Mouse (Mus musculus) spleen, postnatal 0 days (tissue): ENCODE measurements around the gene Pick1. TPM values are rescaled to one million over a fixed set of nuclear protein-coding genes. Genes with fewer than 3 reads are reported as not detected.

ENCODE experiments used
- polyA plus RNA-seq: library from polyadenylated mRNA; unstranded; fragments of >200 nt; fragmentation: Nextera tagmentation; extraction: Ambion mirVana; gene quantifications from 2 replicates; pipeline ENCODE4 v1.2.1, GENCODE M21; 2015

Gene Pick1
- 9.3 and 9.6 TPM in 2 replicates for polyA plus RNA-seq

DNA sequence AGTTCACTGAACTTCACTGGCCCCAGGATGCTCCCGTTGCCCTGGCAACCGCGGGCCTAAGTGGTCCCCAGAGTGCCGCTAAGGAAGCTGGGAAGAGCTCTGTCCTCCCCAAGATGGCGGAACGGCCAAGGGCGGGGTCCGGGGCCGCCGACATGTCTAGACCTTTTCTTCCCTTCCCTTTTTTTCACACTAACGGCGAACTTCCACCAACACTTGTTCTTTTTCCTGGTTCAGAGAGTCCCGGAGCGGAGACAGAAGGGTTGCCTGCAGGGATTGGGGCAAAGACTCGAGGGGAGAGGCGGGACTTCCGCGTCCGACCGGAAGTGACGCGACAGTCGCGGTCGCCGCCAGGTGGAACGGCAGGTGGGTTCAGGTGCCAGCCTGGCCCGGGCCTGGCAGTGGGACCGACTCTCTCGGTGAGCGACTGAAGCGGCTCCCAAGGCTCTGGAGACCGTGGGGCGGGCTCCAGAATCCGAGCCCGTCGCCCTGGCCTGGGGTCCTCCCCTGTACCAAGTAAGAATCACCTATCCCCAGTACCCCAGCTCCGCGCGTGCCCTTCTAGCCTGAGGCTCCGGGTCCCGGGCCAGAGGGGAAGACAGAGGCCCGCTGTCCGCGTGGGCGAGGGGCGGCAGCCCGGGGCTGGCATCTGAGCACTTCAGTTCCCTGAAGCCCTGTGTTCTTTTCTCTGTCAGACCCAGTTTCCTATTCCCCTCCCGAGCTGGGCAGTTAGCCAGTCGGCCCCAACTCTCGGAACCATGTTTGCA, at the start of gene Pick1, which contains the start of gene Gm49486:
Gene Pick1, plus strand, starts transcription at position 116 of the 764 bp plus-strand sequence.
Gene Gm49486, plus strand, starts transcription at position 334 of the 764 bp plus-strand sequence.

DNA sequence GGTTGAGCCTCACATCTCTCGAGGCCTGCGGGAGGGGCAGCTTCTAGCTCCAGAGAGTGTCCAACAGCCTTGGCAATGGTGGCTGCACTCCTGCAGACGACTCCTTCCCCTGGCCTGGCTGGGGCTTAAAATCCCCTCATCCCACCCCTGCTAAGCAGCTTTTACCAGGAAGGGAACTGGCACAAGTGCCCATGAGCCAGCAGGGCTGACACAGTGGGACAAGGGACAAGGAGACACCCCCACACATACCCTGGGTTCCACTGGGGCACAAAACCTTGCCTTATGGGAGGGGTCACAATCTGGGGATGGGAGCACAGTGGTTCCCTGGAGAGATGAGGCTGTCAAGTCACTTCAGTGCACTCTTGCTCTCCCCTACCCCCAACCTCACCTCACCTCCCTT, 25.7 kb downstream of the Pick1 start, which contains the start of gene Slc16a8:
Gene Slc16a8, minus strand, starts transcription at position 101 of the 400 bp plus-strand sequence.

DNA sequence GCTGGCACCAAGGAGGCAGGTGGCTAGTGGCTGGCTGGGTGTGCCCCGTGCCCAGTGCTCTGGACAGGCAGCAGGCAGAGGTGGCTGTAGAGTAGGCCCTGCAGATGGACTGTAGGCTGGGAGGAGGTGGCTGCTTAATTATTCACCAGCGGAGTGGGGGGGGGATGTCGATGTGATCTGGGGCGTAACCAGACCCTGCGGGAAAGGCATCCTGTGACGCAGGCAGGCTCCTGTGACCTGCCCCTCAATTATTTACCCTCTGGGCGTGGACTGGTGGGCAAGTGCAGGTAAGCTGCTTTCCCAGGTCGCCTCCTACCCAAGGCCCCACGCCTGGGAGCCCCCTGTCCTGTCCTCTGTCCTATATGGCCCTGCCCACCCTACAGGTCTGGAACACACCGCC, 56.4 kb downstream of the Pick1 start, which contains the start of gene Baiap2l2:
Gene Baiap2l2, minus strand, starts transcription at position 139 of the 400 bp plus-strand sequence.

Other genes starting within 250 kb of the Pick1 start
- gene H1f0, start 200.7 kb upstream of the Pick1 start, polyA plus RNA-seq, result 102 and 129 TPM in 2 replicates
- gene Galr3, start 187.3 kb upstream of the Pick1 start, polyA plus RNA-seq, result 0.18 TPM in 1 of 2 replicates, not detected in the other
- 57.8 and 63.1 TPM in 2 replicates for gene Ankrd54, start 166.3 kb upstream of the Pick1 start, polyA plus RNA-seq
- gene Eif3l, start 154.0 kb upstream of the Pick1 start, polyA plus RNA-seq, result 108 and 112 TPM in 2 replicates
- 2.6 and 2.8 TPM in 2 replicates for gene Micall1, start 120.3 kb upstream of the Pick1 start, polyA plus RNA-seq
- gene Polr2f, start 88.2 kb upstream of the Pick1 start, polyA plus RNA-seq, result 225 and 245 TPM in 2 replicates
- gene 1700088E04Rik, start 87.9 kb upstream of the Pick1 start, polyA plus RNA-seq, result 0.76 and 3.3 TPM in 2 replicates
- gene Sox10, start 63.9 kb upstream of the Pick1 start, polyA plus RNA-seq, result not detected in 2 replicates
- 0.10 TPM in 1 of 2 replicates, not detected in the other for gene Gm49486, start 218 bp downstream of the Pick1 start, polyA plus RNA-seq
- 0.11 TPM in 1 of 2 replicates, not detected in the other for gene Slc16a8, start 25.6 kb downstream of the Pick1 start, polyA plus RNA-seq
- 0.43 and 1.6 TPM in 2 replicates for gene Baiap2l2, start 56.4 kb downstream of the Pick1 start, polyA plus RNA-seq
- 4.8 and 6.4 TPM in 2 replicates for gene Pla2g6, start 99.2 kb downstream of the Pick1 start, polyA plus RNA-seq
- 2.9 and 3.0 TPM in 2 replicates for gene Maff, start 117.4 kb downstream of the Pick1 start, polyA plus RNA-seq
- 12.0 and 16.0 TPM in 2 replicates for gene Tmem184b, start 174.4 kb downstream of the Pick1 start, polyA plus RNA-seq
- 19.9 and 25.4 TPM in 2 replicates for gene Csnk1e, start 226.4 kb downstream of the Pick1 start, polyA plus RNA-seq